8 mouse cellular contexts compared by ENCODE assay signal in genomic region chr8:123807024-123807431, GRCm38 (mm10). TPM values are rescaled to one million over a fixed set of nuclear protein-coding genes. Genes with fewer than 3 reads are reported as not detected.
DNase-seq lines count a peak whose midpoint lies in the region; ATAC-seq lines count a peak whose summit lies in the region.

No protein-coding gene starts in this region.

- H3K36me3 ChIP-seq in heart, embryonic 12.5 days = peaks cover 3% of the 10 kb centered on the region; the same call in 1 of the 2 replicates
- H3K36me3 ChIP-seq in intestine, embryonic 15.5 days = no peaks in the 10 kb centered on the region
- H3K36me3 ChIP-seq in liver, embryonic 16.5 days (ENCODE audit: control insufficient read depth, insufficient read depth) = no peaks in the 10 kb centered on the region
- no peaks in the 10 kb centered on the region for H3K36me3 ChIP-seq in stomach, embryonic 15.5 days

- H3K4me2 ChIP-seq in heart, embryonic 12.5 days = peak overlapping the region; percentile 79
- peak overlapping the region; percentile 79 for H3K4me2 ChIP-seq in intestine, embryonic 15.5 days (replicated peaks)
- H3K4me2 ChIP-seq in liver, embryonic 16.5 days (ENCODE audit: low read depth, low read length) = peak overlapping the region; percentile 90
- H3K4me2 ChIP-seq in stomach, embryonic 15.5 days = peak overlapping the region; percentile 85

- WGBS in heart, embryonic 12.5 days = 8% methylated on average over 14 of the region's 14 CpGs
- WGBS in intestine, embryonic 15.5 days = 4% methylated on average over 14 of the region's 14 CpGs
- 1% methylated on average over 14 of the region's 14 CpGs for WGBS in liver, embryonic 16.5 days (ENCODE audit: insufficient replicate concordance)
- 4% methylated on average over 14 of the region's 14 CpGs for WGBS in stomach, embryonic 15.5 days

- peak overlapping the region; percentile 69 for H3K4me3 ChIP-seq in heart, embryonic 12.5 days
- peak overlapping the region; percentile 80 for H3K4me3 ChIP-seq in intestine, embryonic 15.5 days (replicated peaks)
- H3K4me3 ChIP-seq in liver, embryonic 16.5 days (ENCODE audit: low read depth, low read length) = peak overlapping the region; percentile 81
- H3K4me3 ChIP-seq in stomach, embryonic 15.5 days (replicated peaks) = peak overlapping the region; percentile 56

- peak; percentile 66 for ATAC-seq in heart, embryonic 12.5 days (ENCODE audit: insufficient number of reproducible peaks, low FRiP score)
- ATAC-seq in erythroblast, adult 5-6 weeks (replicated peaks; ENCODE audit: low FRiP score, poor library complexity, severe bottlenecking) = 0 out of 2 replicates have a peak, but pooled peaks have one; percentile 38
- peak; percentile 32 for ATAC-seq in intestine, embryonic 15.5 days
- peak; percentile 60 for ATAC-seq in liver, embryonic 16.5 days (ENCODE audit: low read depth)
- ATAC-seq in stomach, embryonic 15.5 days (ENCODE audit: insufficient read depth, low FRiP score, low read depth) = peak; percentile 49; the same call in 1 of the 2 replicates
- ATAC-seq in cerebellum, adult (ENCODE audit: insufficient number of reproducible peaks, low FRiP score, low TSS enrichment) = no peak

- peaks cover 21% of the 10 kb centered on the region for H3K4me1 ChIP-seq in heart, embryonic 12.5 days (replicated peaks)
- H3K4me1 ChIP-seq in intestine, embryonic 15.5 days (replicated peaks) = peaks cover 16% of the 10 kb centered on the region
- peaks cover 30% of the 10 kb centered on the region for H3K4me1 ChIP-seq in liver, embryonic 16.5 days (ENCODE audit: control insufficient read depth, low read depth, low read length)
- peaks cover 12% of the 10 kb centered on the region for H3K4me1 ChIP-seq in stomach, embryonic 15.5 days

- H3K27me3 ChIP-seq in heart, embryonic 12.5 days (replicated peaks) = no peaks in the 10 kb centered on the region
- H3K27me3 ChIP-seq in intestine, embryonic 15.5 days (replicated peaks) = no peaks in the 10 kb centered on the region
- no peaks in the 10 kb centered on the region for H3K27me3 ChIP-seq in liver, embryonic 16.5 days (ENCODE audit: control insufficient read depth, insufficient read depth, low read depth, low read length)
- H3K27me3 ChIP-seq in stomach, embryonic 15.5 days (replicated peaks) = no peaks in the 10 kb centered on the region

- peak overlapping the region; percentile 17; the same call in 1 of the 2 replicates for H3K27ac ChIP-seq in heart, embryonic 12.5 days (ENCODE audit: poor library complexity, severe bottlenecking)
- H3K27ac ChIP-seq in intestine, embryonic 15.5 days = no peak overlapping the region
- H3K27ac ChIP-seq in liver, embryonic 16.5 days (ENCODE audit: low read length) = peak overlapping the region; percentile 60
- no peak overlapping the region; the same call in 1 of the 2 replicates for H3K27ac ChIP-seq in stomach, embryonic 15.5 days

- no peaks in the 10 kb centered on the region for H3K9me3 ChIP-seq in heart, embryonic 12.5 days (replicated peaks)
- H3K9me3 ChIP-seq in intestine, embryonic 15.5 days = no peaks in the 10 kb centered on the region
- no peaks in the 10 kb centered on the region for H3K9me3 ChIP-seq in liver, embryonic 16.5 days (replicated peaks; ENCODE audit: control insufficient read depth, low read length)
- H3K9me3 ChIP-seq in stomach, embryonic 15.5 days = no peaks in the 10 kb centered on the region

- H3K9ac ChIP-seq in heart, embryonic 12.5 days = peak overlapping the region; percentile 88
- peak overlapping the region; percentile 90 for H3K9ac ChIP-seq in intestine, embryonic 15.5 days
- peak overlapping the region; percentile 46 for H3K9ac ChIP-seq in liver, embryonic 16.5 days (ENCODE audit: low read depth, low read length)
- H3K9ac ChIP-seq in stomach, embryonic 15.5 days = no peak overlapping the region

- no peak for DNase-seq in heart, adult 8-10 months (ENCODE audit: low spot score)
- no peak for DNase-seq in thymus, postnatal 36 days

RNA-seq across cellular contexts. Expression of gene Rab4a, which starts 1.2 kb away (rescaled TPM):
- polyA plus RNA-seq in heart, embryonic 12.5 days (2016; fragmentation: Nextera tagmentation; extraction: Ambion mirVana) = 42.3 and 47.2 TPM in 2 replicates
- total RNA-seq in heart, adult 8-10 months (2022) = 10 to 100 TPM in 3 of 4 experiments, 1 to 10 TPM in 1; 9.4 to 14.1 (median 11.6) TPM
- 2.1 and 8.5 TPM in 2 replicates for total RNA-seq in erythroblast, adult 5-6 weeks (2015; ENCODE audit: low replicate concordance)
- total RNA-seq in erythroblast, adult 5-6 weeks (2017; ENCODE audit: low replicate concordance) = 1.7 and 2.6 TPM in 2 replicates
- 53.1 and 54.8 TPM in 2 replicates for polyA plus RNA-seq in intestine, embryonic 15.5 days (2015; fragmentation: Nextera tagmentation; extraction: Ambion mirVana)
- polyA plus RNA-seq in liver, embryonic 16.5 days (2015; fragmentation: Nextera tagmentation; extraction: Ambion mirVana) = 34.8 and 37.8 TPM in 2 replicates
- 46.7 and 49.1 TPM in 2 replicates for polyA plus RNA-seq in stomach, embryonic 15.5 days (2015; fragmentation: Nextera tagmentation; extraction: Ambion mirVana)

RNA-seq across cellular contexts. Expression of gene Ccsap, which starts 53.0 kb away (rescaled TPM):
- 3.3 and 4.1 TPM in 2 replicates for polyA plus RNA-seq in heart, embryonic 12.5 days (2016; fragmentation: Nextera tagmentation; extraction: Ambion mirVana)
- 1 to 10 TPM in 1 of 4 experiments, under 1 TPM in 3; 0.44 to 1.4 (median 0.87) TPM for total RNA-seq in heart, adult 8-10 months (2022)
- 7.9 and 9.0 TPM in 2 replicates for total RNA-seq in erythroblast, adult 5-6 weeks (2015; ENCODE audit: low replicate concordance)
- 9.8 and 11.9 TPM in 2 replicates for total RNA-seq in erythroblast, adult 5-6 weeks (2017; ENCODE audit: low replicate concordance)
- polyA plus RNA-seq in intestine, embryonic 15.5 days (2015; fragmentation: Nextera tagmentation; extraction: Ambion mirVana) = 3.4 and 3.6 TPM in 2 replicates
- polyA plus RNA-seq in liver, embryonic 16.5 days (2015; fragmentation: Nextera tagmentation; extraction: Ambion mirVana) = 2.3 and 2.6 TPM in 2 replicates
- polyA plus RNA-seq in stomach, embryonic 15.5 days (2015; fragmentation: Nextera tagmentation; extraction: Ambion mirVana) = 3.4 and 3.9 TPM in 2 replicates

Comparison
In these comparisons a context has a peak if more than half of its experiments do, and no peak if none do; other contexts are left out.
1. H3K27ac ChIP-seq: peak in heart, embryonic 12.5 days (single experiment) and liver, embryonic 16.5 days (single experiment); none in intestine, embryonic 15.5 days (single experiment) and stomach, embryonic 15.5 days (single experiment).
2. Peak in every context shown above with its lines, with median percentiles within 50 percentile points of each other: H3K4me2 ChIP-seq and H3K4me3 ChIP-seq.